Mouse (Mus musculus) cerebellum, adult 2 months (tissue): ENCODE data around the gene Gal3st2b. TPM values are rescaled to one million over a fixed set of nuclear protein-coding genes. Genes with fewer than 3 reads are reported as not detected.
"Not testable (repeated sequence)": the region's sequence is repeated elsewhere in the genome, so short reads cannot be mapped to it uniquely, and the experiment has no call there.

Experiments
- DNase-seq, 2 experiments: peaks; one replicate each; pipeline ENCODE4 v3.0.0; 2021
- H3K27ac ChIP-seq: fragments of 200-500 bp; 2 replicates; pipeline ENCODE4 v1.5.1; 2012; ENCODE audit warnings: low read length, control low read depth, inconsistent platforms; ENCODE audit not compliant: insufficient read depth
- H3K27me3 ChIP-seq: fragments of 200-500 bp; 2 replicates; pipeline ENCODE4 v1.6.1; 2012; ENCODE audit warnings: inconsistent platforms, mild to moderate bottlenecking, low read length, moderate library complexity; ENCODE audit not compliant: control insufficient read depth, insufficient read depth
- H3K4me1 ChIP-seq: fragments of 200-500 bp; 2 replicates; pipeline ENCODE4 v1.6.1; 2011; ENCODE audit warnings: low read length; ENCODE audit not compliant: control insufficient read depth, insufficient read depth
- H3K4me3 ChIP-seq: fragments of 200-500 bp; replicated peaks from 2 replicates; pipeline ENCODE3; 2011; ENCODE audit warnings: mild to moderate bottlenecking, low read depth, low read length, control low read depth; ENCODE audit not compliant: insufficient read depth
- CTCF ChIP-seq: fragments of 200-500 bp; IDR thresholded peaks from 2 replicates; pipeline ENCODE4 v1.5.1; 2011; ENCODE audit warnings: low read depth, mild to moderate bottlenecking, control low read depth, low read length, moderate library complexity, borderline replicate concordance; ENCODE audit not compliant: insufficient read depth
- POLR2A ChIP-seq: fragments of 200-500 bp; IDR thresholded peaks from 2 replicates; pipeline ENCODE4 v1.6.1; 2011; ENCODE audit warnings: low read length, control low read depth, borderline replicate concordance; ENCODE audit not compliant: insufficient read depth
- WGBS: fragments of 180-500 bp; shearing (Covaris S2); methylation state at CpG from one replicate; pipeline ENCODE4 v1.1.7; 2018; 5-methylcytosine and 5-hydroxymethylcytosine counted together
- polyA plus RNA-seq: library from polyadenylated mRNA; depleted of rRNA; stranded (reverse); fragments of >200 nt; gene quantifications from 2 replicates; pipeline ENCODE4 v1.2.3, GENCODE M21; 2012; rRNA removed

Gene Gal3st2b
- polyA plus RNA-seq, 1 experiment = 0.11 TPM

- Histone ChIP-seq H3K4me1 (no peaks in the 10 kb centered on the region), H3K27ac (no peak overlapping the region), H3K4me3 (no peak overlapping the region), H3K27me3 (no peaks in the 10 kb centered on the region)
- 98% methylated on average over 3 of the region's 3 CpGs for WGBS
- no peak for TF ChIP-seq POLR2A
- no peak for TF ChIP-seq CTCF
- no peak for DNase-seq
Observed at GRCm38 (mm10) chr1:93986167-93986566, 68.1 kb downstream of the Gal3st2b start.

GRCm38 (mm10) chr1:93988786-93989185 lies 70.7 kb downstream of the Gal3st2b start:
- no peak for TF ChIP-seq CTCF
- TF ChIP-seq POLR2A = no peak
- DNase-seq = no peak
- Histone ChIP-seq H3K27ac (no peak overlapping the region), H3K4me3 (no peak overlapping the region), H3K4me1 (no peaks in the 10 kb centered on the region), H3K27me3 (no peaks in the 10 kb centered on the region)
- 68% methylated on average over 3 of the region's 3 CpGs for WGBS

GRCm38 (mm10) chr1:93990209-93990608 lies 72.1 kb downstream of the Gal3st2b start, which contains the start of gene Gal3st2c:
Gene Gal3st2c (plus strand): TSS chr1:93990509.
- H3K27me3 ChIP-seq, H3K27ac ChIP-seq, H3K4me1 ChIP-seq, DNase-seq, H3K4me3 ChIP-seq: not testable (repeated sequence)
- 96% methylated on average over 7 of the region's 8 CpGs for WGBS

GRCm38 (mm10) chr1:93991068-93991467 lies 73.0 kb downstream of the Gal3st2b start:
- WGBS = 79% methylated on average over 2 of the region's 2 CpGs
- not testable (repeated sequence) for H3K4me1 ChIP-seq, H3K4me3 ChIP-seq, H3K27me3 ChIP-seq, DNase-seq, H3K27ac ChIP-seq

- H3K4me1 ChIP-seq, H3K27me3 ChIP-seq, H3K27ac ChIP-seq, DNase-seq, H3K4me3 ChIP-seq: not testable (repeated sequence)
- 76% methylated on average over 3 of the region's 3 CpGs for WGBS
Observed at GRCm38 (mm10) chr1:93991491-93991890, 73.4 kb downstream of the Gal3st2b start.

Other genes with a start within 250 kb of the Gal3st2b start
- gene Bok, start 232.7 kb upstream of the Gal3st2b start, polyA plus RNA-seq = 20.6 and 21.2 TPM in 2 replicates
- gene Atg4b, start 166.8 kb upstream of the Gal3st2b start, polyA plus RNA-seq = 65.8 and 72.0 TPM in 2 replicates
- gene Thap4, start 163.4 kb upstream of the Gal3st2b start, polyA plus RNA-seq = 39.8 and 41.7 TPM in 2 replicates
- 96.5 and 100 TPM in 2 replicates for gene Dtymk, start 116.4 kb upstream of the Gal3st2b start, polyA plus RNA-seq
- 7.5 TPM in 2 replicates for gene Ing5, start 114.3 kb upstream of the Gal3st2b start, polyA plus RNA-seq
- gene D2hgdh, start 93.4 kb upstream of the Gal3st2b start, polyA plus RNA-seq = 16.7 and 18.2 TPM in 2 replicates
- not detected in 2 replicates for gene Gal3st2, start 57.0 kb upstream of the Gal3st2b start, polyA plus RNA-seq
- not detected in 2 replicates for gene Gal3st2c, start 72.2 kb downstream of the Gal3st2b start, polyA plus RNA-seq
- gene Neu4, start 102.1 kb downstream of the Gal3st2b start, polyA plus RNA-seq = 5.4 and 5.9 TPM in 2 replicates
- gene Pdcd1, start 134.2 kb downstream of the Gal3st2b start, polyA plus RNA-seq = 0.07 TPM in 1 of 2 replicates, not detected in the other